15 mouse cellular contexts compared by ENCODE assay signal in the genomic region with DNA sequence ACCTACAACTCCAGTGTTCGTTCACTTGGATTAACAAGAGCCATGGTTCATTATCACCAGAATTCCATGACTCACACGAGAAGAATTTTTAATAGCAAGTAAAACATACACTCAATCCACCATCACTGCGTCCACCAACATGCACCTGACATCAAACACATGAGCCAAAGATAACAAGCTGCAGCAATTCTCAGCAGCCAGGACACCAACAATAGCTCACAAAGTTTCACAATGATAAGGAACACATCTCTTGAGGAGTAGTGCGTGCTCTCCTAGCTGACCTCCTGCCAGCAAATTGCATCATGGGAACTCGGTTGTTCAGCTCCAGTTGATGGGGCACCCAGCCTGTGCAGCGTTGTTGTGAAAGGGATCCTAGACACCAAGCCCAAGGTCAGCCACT. TPM values are rescaled to one million over a fixed set of nuclear protein-coding genes. Genes with fewer than 3 reads are reported as not detected.
DNase-seq lines count a peak whose midpoint lies in the region; ATAC-seq lines count a peak whose summit lies in the region.
"Had no signal": no experiment of that assay in that cellular context is flagged by ENCODE, and none has a peak within 500 bp of the region (broad histone marks: within the 10 kb centered on the region; RNA-seq: fewer than 3 reads in every experiment).

No protein-coding gene starts in this region.

- no peak overlapping the region for H3K9ac ChIP-seq in heart, embryonic 14.5 days (ENCODE audit: low read length)
- H3K9ac ChIP-seq in midbrain, embryonic 13.5 days (replicated peaks) = no peak overlapping the region
- H3K9ac ChIP-seq: kidney, embryonic 15.5 days; limb, embryonic 15.5 days; lung, embryonic 14.5 days; midbrain, embryonic 12.5 days had no signal

- intact Hi-C loops in heart, postnatal 36 days (cut with DNase I) = no loop called here

- no peaks in the 10 kb centered on the region for H3K9me3 ChIP-seq in heart, embryonic 14.5 days (ENCODE audit: control insufficient read depth, low read length)
- H3K9me3 ChIP-seq in midbrain, embryonic 10.5 days (replicated peaks) = no peaks in the 10 kb centered on the region
- no peaks in the 10 kb centered on the region for H3K9me3 ChIP-seq in midbrain, embryonic 13.5 days
- H3K9me3 ChIP-seq: kidney, embryonic 15.5 days; limb, embryonic 15.5 days; midbrain, embryonic 12.5 days had no signal

- peak overlapping the region; percentile 38 to 76 for H3K27ac ChIP-seq in heart, embryonic 14.5 days (replicated peaks in 1 of 2; ENCODE audit: control insufficient read depth in 1 of 2, insufficient read depth in 1 of 2, low read depth in 2 of 2, low read length in 2 of 2)
- peak overlapping the region; percentile 75 for H3K27ac ChIP-seq in midbrain, embryonic 10.5 days (replicated peaks)
- no peak overlapping the region for H3K27ac ChIP-seq in midbrain, embryonic 13.5 days
- H3K27ac ChIP-seq: kidney, embryonic 15.5 days; limb, embryonic 15.5 days had no signal

- H3K4me3 ChIP-seq in heart, embryonic 14.5 days (ENCODE audit: control insufficient read depth in 1 of 2, insufficient read depth in 1 of 2, low read depth in 1 of 2, low read length in 2 of 2) = no peak overlapping the region
- H3K4me3 ChIP-seq in midbrain, embryonic 10.5 days = no peak overlapping the region
- no peak overlapping the region for H3K4me3 ChIP-seq in midbrain, embryonic 13.5 days (replicated peaks)
- H3K4me3 ChIP-seq: kidney, embryonic 15.5 days; limb, embryonic 15.5 days; midbrain, embryonic 12.5 days had no signal

- DNase-seq in heart, postnatal 36 days = no peak
- DNase-seq in midbrain, embryonic 10.5 days (ENCODE audit: low spot score) = peak; percentile 25
- DNase-seq in adrenal gland, postnatal 10 days = peak; percentile 30
- DNase-seq in frontal cortex, postnatal 36 days (ENCODE audit: low spot score in 2 of 2) = no peak
- no peak for DNase-seq in cerebellum, adult 11 months
- DNase-seq: cerebellum, adult 2 months; lung, embryonic 14.5 days; right cerebral cortex, postnatal 25 days; thymus, adult 18-20 months had no signal

- H3K4me1 ChIP-seq in heart, embryonic 14.5 days (ENCODE audit: control insufficient read depth in 2 of 2, insufficient read depth in 2 of 2, low read length in 2 of 2) = peaks cover 12 to 23% of the 10 kb centered on the region in 2 experiments
- peaks cover 41% of the 10 kb centered on the region for H3K4me1 ChIP-seq in midbrain, embryonic 10.5 days
- H3K4me1 ChIP-seq in midbrain, embryonic 13.5 days (replicated peaks) = peaks cover 12% of the 10 kb centered on the region
- H3K4me1 ChIP-seq: kidney, embryonic 15.5 days had no signal

- H3K27me3 ChIP-seq in heart, embryonic 14.5 days (ENCODE audit: control insufficient read depth, insufficient read depth, low read length) = no peaks in the 10 kb centered on the region
- H3K27me3 ChIP-seq in midbrain, embryonic 10.5 days (ENCODE audit: low read depth, poor library complexity, severe bottlenecking) = no peaks in the 10 kb centered on the region
- H3K27me3 ChIP-seq in midbrain, embryonic 13.5 days = no peaks in the 10 kb centered on the region
- H3K27me3 ChIP-seq: limb, embryonic 15.5 days; midbrain, embryonic 12.5 days had no signal

- H3K4me2 ChIP-seq in heart, embryonic 14.5 days (ENCODE audit: low read length) = 0 out of 2 replicates have a peak overlapping the region, but pooled peaks have one; percentile 1
- no peak overlapping the region for H3K4me2 ChIP-seq in midbrain, embryonic 13.5 days (replicated peaks)
- H3K4me2 ChIP-seq: kidney, embryonic 15.5 days; limb, embryonic 15.5 days; lung, embryonic 14.5 days; midbrain, embryonic 12.5 days had no signal

- WGBS in heart, embryonic 14.5 days = 9% methylated on average over 6 of the region's 6 CpGs
- 72% methylated on average over 6 of the region's 6 CpGs for WGBS in midbrain, embryonic 10.5 days
- WGBS in midbrain, embryonic 13.5 days = 66% methylated on average over 6 of the region's 6 CpGs

- no peaks in the 10 kb centered on the region for H3K36me3 ChIP-seq in heart, embryonic 14.5 days (ENCODE audit: control insufficient read depth, insufficient read depth, low read length)
- no peaks in the 10 kb centered on the region for H3K36me3 ChIP-seq in midbrain, embryonic 10.5 days
- H3K36me3 ChIP-seq in midbrain, embryonic 13.5 days = no peaks in the 10 kb centered on the region
- H3K36me3 ChIP-seq: kidney, embryonic 15.5 days; limb, embryonic 15.5 days; midbrain, embryonic 12.5 days had no signal

- peak; percentile 21; the same call in 1 of the 2 replicates for ATAC-seq in heart, embryonic 14.5 days (ENCODE audit: insufficient number of reproducible peaks, insufficient read depth, low FRiP score, low read depth)
- ATAC-seq in midbrain, embryonic 13.5 days = no peak
- ATAC-seq: inflammation-experienced regulatory T-cells, adult 6 months had no signal

RNA-seq across cellular contexts. Expression of gene Msi2, which starts 55.6 kb away (rescaled TPM):
- 18.1 and 20.9 TPM in 2 replicates for polyA plus RNA-seq in heart, embryonic 14.5 days (2014; fragmentation: Nextera tagmentation; extraction: Ambion mirVana)
- total RNA-seq in heart, postnatal 36 days (2021) = 100 to 1,000 TPM; 192 TPM
- polyA plus RNA-seq in midbrain, embryonic 10.5 days (2016; fragmentation: Nextera tagmentation; extraction: Ambion mirVana) = 25.3 and 30.5 TPM in 2 replicates
- 38.5 and 41.0 TPM in 2 replicates for polyA plus RNA-seq in midbrain, embryonic 13.5 days (2015; fragmentation: Nextera tagmentation; extraction: Ambion mirVana)
- 100 to 1,000 TPM; 149 to 152 TPM for total RNA-seq in adrenal gland, postnatal 10 days (2021)

Comparison
In these comparisons a context has a peak if more than half of its experiments do, and no peak if none do; other contexts are left out.
1. DNase-seq: peak in midbrain, embryonic 10.5 days (single experiment) and adrenal gland, postnatal 10 days (single experiment); none in heart, postnatal 36 days (0 of 2), frontal cortex, postnatal 36 days (0 of 2) and cerebellum, adult 11 months (single experiment).